Mouse (Mus musculus): ENCODE measurements around the gene Jchain.

DNA sequence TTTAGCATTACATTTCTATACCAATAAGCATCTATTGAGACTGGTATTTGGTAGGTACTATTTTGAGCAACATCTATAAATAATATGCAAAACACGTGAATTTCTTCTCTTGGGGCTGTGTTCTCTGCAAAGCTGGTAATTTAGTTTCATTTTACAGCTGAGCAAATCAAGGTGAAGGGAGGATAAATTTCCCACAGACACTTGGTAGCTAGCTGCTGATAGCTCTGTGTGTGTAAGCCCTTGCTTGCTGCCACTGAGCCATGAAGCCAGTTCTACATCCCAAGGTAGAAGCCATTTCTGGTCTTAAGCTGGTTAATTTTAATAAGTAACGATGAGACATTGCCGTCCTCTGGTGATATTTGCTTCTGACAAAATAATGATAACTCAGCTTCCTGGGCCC lies 47.1 kb upstream of the Jchain start:
- TF ChIP-seq CTCF (IDR thresholded peaks at IDR 0.05) (no peak), POLR2A (IDR thresholded peaks at IDR 0.05; ENCODE audit: insufficient read depth, low read depth, low read length) (no peak), EP300 (IDR thresholded peaks at IDR 0.05; ENCODE audit: insufficient read depth, low read depth, low read length) (no peak)
